Mouse (Mus musculus): ENCODE data around the gene Mybpc2.
A peak's percentile ranks its signal among the peaks of the same experiment; 100 is the strongest.

Gene Mybpc2

DNA sequence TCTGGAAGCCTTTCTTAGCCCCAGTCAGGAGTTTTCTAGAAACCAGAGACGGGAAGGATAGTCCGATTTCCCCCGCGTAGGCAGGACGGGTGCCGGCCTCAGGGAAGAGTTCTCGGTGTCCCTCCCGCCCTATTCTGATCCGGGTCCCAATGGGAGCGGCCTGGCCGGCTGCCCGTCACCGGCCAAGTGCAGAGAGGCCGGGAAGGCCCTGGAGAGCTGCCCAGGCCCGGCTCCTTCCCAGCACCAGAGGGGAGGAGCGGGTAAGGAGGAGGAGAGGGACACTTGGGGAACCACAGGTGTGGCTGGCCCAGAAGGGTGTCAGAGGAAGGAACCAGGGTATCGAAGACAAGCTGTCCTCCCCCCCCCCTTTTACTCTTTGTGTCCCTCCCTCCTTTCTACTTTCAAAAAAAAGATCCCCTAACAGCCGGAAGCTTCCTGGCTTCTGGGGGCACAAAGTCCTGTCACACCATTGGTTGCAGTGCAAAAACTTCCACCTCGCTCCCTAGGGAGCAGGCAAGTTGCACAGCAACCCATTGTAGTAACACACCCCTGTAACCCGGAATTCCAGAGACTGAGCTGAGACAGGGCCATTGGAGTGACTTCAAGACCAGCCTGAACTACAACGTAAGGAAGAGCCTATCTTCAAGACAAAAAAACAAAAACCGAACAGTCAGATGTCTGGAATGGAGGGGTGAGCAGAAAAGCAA is 823 bp upstream of the Mybpc2 start:
- DNase-seq (ENCODE audit: low read depth), result no peak

DNA sequence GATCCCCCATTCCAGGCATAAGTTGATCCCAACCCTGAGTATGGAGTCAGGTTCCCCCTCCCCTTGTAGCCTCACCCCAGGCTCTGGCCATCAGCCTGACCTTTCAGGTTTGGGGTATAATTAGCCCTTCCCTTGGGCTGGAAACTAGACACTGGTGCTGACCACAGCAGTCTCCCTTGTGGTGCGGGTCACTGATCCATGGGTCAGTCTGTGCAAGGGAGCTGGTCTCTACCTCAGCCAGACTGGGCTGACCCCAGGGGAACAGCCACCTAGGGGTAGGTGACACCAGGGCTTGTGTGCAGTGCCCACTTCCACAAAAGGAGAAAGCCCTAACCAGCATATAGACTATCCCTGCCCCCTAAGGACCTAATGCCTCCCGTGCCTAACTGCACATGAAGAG is 1.4 kb downstream of the Mybpc2 start:
- no peak for DNase-seq (ENCODE audit: low read depth)

DNA sequence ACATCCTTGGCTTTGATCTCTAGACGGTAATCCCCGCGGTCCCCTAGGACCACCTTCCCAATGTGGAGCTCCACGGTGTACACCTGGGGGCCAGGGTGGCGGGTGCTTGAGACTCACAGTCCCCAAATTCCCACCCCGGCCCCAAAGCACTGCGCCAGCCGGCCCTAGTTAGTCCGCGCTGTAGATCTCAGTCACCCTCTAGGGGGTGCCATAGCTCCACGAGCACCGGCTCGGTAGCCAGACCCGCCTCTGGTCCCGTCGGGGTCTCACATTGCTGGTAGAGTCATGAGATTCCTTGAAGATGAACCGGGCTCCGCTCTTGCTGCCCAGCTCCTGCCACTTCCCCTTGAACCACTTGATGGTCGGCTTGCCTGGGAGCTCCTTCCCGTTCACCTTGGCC is 2.7 kb downstream of the Mybpc2 start:
- no peak for DNase-seq (ENCODE audit: low read depth)

DNA sequence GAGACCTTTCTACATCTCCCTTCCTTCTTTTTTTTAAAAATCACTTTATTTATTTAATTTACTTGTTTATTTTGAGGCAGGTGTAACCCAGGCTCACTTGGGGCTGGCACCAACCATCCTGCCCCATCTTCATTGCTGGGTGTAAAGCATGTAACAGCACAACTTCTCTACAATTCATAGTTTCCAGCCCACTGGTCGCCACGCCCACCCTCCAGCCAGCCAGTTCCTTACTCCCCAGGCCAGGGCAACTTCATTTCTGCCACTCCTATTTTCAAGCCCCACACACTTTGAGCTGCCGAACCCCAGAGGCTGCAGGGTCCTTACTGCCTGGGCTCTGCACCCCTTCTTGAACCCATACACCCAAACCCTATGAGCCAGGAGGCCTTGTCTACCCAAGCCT is 3.5 kb downstream of the Mybpc2 start:
- DNase-seq (ENCODE audit: low read depth), result no peak

DNA sequence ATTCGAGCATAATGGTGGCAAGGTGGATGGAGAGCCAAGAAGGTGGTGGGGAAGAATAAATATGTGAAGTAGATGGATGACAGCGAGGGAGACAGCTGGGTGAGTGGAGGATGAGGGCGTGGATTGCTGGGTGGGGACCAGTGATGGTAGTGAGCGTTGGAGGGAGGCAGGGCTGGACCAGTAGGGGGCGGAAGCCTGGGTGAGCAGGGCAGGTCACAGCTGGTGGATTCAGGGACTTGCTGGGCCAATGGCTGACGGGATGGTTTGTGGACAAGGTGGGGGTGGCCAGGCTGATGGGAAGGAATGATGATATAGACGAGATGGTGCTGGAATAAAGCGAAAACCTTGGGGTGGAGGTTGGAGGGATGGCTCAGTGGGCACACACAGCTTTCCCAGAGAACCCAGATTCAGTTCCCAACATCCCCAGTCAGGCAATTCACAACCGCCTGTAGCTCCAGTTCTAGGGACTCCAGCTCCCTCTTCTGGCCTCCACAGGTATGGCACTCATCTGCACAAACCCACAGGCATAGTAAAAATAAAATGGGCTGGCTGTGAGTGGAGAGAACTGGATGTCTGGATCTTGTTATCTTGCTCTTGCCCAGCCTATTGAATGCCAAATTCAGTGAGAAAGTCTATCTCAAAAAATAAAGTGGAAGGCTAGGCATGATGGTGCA is 5.1 kb downstream of the Mybpc2 start:
- no peak for DNase-seq (ENCODE audit: low read depth)

DNA sequence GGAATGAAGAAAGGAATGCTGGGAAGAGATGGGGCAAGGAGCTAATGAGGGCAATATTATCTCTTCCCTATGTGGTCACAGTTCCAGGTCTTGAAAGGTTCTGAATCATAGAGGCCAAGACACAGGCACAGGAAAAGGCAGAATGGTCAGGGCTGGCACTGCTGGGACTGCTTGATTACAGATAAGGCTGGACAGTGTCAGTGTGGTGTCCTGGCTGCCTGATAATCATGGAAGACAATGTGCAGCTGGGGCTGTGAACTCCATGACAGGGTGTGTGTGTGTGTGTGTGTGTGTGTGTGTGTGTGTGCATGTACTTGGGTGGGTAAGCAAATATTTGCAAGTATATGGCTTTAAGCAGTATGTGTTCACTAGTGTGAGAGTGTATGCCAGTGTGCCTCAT is 17.0 kb downstream of the Mybpc2 start:
- no peak for DNase-seq (ENCODE audit: low read depth)

DNA sequence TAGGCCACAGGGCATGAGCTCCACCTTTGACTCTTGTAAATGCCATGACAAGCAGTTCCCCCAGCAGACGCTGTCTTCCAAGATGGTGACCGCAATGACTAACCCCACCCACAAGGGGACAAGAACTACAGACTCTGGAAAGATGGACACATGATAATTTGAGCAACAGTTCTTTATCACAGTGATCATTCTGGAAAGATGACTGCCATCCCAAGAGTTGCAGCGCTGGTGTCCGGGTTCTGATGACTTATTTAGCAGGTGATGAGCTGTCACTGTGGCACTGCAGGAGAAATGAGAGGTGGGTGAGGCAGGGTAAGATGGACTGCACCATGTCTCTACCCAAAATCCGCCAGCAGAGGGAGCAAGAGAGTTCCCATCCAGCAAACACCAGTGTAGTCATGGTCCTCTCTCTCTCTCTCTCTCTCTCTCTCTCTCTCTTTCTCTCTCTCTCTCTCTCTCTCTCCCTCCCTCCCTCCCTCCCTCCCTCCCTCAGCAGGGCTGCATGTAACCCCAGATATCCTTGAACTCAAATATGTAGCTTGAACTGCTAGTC is 22.8 kb downstream of the Mybpc2 start:
- DNase-seq (ENCODE audit: low read depth), result peak; percentile 50

DNA sequence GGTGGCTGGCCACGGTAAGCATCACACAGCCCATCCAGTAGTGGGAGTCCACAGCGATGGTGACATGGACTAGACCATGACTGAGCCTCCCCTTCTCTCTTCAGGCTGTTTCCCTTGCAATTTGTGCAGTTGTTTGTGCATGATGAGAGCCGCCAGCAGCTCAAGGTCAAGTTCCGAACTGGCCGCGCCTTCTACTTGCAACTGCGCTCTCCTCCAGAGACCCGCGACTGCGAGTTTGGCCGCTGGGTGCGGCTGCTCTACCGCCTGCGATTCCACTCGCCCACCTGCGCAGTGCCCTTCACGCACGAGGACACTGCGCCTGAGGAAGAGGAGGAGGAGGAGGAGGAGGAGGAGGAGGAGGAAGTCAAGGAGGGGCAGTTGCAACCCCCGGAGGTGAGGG is 24.4 kb downstream of the Mybpc2 start:
- DNase-seq (ENCODE audit: low read depth), result no peak

DNA sequence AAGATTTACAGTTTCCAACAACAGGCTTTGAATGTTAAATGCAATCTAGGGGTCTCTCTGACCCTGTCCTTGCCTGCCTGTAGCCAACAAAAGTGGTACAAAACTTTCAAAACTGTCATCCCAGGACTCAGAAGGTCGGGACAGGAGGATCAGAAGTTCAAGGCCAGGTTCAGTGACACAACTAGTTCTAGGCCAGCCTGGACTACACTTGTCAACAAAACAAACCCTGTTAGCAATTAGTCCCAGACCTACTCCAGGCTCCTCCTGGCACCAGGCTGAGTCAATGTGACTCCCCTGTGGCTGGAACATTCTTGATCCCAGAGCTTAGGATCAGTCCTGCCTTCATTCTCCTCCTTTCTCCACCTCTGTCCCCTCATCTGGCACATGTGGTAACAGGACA is 25.5 kb downstream of the Mybpc2 start:
- no peak for DNase-seq (ENCODE audit: low read depth)

DNA sequence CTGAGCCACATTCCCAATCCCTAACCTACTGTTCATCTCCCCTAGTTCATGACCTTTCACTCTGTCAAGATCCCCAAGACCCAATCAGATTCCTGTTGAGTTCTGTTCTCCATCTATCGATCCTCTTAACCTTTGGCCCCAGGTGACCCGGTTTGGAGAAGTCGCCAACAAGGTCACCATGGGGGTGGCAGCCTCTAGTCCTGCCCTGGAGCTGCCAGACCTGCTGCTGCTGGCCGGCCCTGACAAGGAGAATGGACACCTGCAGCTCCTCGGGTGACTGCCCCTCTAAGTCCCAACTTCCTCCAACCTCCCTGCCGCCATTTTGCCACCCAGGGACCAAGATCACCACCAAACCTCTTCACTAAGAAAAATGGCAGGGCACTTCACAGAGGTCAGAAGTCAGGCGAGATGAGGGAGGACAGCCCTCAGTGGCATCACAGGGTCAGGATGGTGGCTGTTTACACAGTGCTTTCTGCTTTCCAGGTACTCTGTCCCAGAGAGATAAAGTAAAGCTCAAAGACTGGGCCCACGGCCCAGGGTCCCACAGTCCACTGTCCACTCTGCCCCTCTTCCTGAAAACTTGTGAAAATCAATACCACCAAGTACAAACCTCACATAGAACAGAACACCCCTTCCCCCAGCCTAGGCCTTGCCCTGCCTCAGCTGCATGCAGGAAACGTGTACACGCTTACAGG is 26.9 kb downstream of the Mybpc2 start:
- no peak for DNase-seq (ENCODE audit: low read depth)

DNA sequence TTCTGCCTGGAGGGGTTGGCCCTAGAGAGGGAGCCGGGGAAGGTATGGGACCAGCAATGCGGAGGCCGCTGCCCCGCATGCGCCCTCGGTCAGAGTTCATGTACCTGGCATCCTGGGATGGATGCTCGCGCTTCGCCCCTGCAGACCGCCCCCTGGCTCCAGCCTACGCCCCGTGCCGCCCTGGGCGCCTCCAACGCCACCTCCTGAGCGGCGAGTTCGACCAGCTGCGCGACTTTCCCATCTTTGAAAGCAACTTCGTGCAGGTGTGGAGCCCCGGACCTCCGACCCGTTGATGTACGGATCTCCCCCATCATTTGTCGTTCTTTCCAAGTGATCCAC is 27.7 kb downstream of the Mybpc2 start:
- DNase-seq (ENCODE audit: low read depth), result no peak

DNA sequence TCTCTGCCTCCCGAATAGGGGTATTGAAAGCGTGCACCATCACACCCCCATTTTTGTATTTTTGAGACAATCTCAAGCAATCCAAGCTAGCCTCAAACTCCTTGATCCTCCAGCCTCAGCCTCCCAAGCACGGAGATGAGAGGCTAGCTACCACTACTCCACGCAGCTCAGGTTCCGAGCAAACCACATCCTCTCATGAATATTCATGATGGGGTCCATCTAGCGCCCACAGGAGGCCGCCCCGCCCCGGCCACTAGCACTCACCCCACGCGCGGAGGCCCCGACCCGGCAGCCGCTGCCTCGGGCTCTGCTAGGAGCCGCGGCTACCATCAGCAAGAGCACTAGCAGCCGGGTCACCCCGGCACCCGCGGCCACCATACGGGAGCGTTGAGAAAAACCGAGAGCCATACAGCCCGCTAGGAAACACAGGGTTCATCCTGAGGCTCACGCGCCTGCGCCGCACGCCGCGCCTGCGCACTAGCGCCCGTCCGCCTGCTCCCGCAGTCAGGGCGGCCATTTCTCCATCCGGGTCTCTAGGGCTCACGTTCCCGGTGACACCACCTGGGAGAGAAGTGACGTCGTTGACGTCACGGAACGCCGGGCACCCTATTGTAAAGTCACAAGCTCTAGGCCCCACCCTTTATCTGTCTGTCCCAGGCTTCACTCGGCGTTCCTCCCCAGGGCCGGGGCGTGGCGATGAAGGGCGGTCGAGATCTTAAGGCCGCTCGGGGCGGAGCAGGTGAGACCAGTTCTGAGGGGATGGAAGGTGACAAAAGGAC is 28.3 kb downstream of the Mybpc2 start, which contains the start of the genes Emc10 and Fam71e1:
TSS of gene Emc10 (minus strand) at position 538 of the 779 bp plus-strand sequence.
TSS of gene Fam71e1 (plus strand) at position 590 of the 779 bp plus-strand sequence.
- peak; percentile 99 for DNase-seq (ENCODE audit: low read depth)

DNA sequence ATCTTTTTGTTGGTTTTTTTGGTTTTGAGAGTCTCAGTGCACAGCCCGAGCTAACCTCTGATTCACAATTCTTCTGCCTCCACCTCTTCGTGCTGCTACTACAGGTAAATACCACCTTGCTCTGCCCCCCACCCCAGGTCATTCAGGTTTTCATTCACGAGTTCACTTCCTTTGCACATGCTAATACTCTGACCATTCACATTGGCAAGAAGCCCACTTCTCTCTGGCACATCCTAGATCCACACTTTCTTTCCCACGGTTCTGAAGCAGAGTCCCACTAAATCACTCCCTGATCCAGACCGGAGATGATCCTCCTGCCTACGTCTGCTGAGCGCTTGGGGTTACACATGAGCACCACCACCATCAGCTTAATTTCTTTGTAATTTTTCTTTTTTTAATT is 29.4 kb downstream of the Mybpc2 start:
- DNase-seq (ENCODE audit: low read depth), result no peak

DNA sequence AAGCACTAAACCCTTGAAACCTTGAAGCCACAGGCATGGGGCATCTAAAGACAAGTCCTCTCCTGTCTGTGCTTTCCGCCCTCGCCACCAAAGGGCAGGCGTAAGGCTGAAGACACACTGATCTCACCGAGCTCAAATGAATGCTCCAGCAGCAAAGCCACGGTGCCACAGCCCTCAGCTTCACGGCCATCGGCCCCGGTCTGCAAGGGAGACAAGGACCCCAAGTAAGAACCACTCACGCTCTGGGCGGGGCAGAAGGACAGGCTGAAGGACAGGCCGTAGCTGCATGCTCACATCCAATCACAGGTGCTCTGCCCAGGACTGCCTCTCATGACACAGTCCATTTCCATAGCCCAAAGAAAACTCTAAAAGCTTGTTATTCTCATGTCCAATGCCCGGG is 29.8 kb downstream of the Mybpc2 start:
- DNase-seq (ENCODE audit: low read depth), result no peak

DNA sequence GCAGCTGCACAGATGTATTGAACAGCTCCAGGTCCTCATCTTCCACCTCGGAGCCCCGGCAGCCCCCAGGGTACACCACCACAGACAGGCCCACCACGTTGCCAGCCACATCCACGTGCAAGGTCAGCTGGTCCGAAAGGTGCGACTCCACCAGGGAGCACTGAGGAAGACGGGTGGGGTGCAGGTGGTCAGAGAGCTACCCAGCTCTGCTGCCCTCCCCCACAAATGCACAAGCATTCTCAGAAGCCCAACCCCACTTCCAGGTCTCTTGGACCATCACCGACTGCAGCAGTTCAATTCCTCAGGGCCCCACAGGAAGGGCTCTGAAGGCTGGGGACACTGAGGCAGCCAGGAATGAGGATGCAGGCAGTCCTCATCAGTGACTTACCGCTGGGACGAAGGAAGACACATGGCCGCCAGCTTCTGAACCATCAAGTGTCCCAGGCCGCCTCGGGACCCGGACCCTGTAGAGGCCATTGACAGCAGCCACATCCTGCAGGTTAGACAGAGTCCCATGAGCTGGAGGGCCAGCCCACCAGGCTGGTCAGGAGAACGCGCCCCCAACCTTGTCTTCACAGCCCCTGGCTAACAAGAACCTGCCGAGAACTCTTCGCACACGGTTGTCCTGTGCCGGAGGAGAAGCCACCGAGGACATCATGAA is 32.2 kb downstream of the Mybpc2 start:
- no peak for DNase-seq (ENCODE audit: low read depth)

DNA sequence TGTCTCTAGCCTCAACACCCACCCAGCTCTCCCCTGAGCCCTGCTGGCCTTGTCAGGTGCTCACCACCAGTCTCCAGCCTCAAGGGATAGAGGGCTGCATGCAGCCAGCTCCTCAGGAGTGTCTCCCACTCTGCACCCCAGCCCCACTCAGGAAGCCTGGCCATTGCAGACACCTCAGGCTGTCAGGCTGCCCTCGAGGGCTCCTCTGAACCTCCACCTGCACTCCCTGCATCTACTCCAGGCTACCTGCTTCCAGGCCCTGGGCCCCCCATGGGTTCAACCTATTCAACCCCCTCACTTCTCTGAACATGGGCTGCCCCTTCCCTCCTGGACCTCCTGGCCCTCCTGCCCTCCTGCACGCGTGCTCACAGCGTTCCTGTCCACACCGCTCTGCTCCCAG is 33.1 kb downstream of the Mybpc2 start:
- no peak for DNase-seq (ENCODE audit: low read depth)

DNA sequence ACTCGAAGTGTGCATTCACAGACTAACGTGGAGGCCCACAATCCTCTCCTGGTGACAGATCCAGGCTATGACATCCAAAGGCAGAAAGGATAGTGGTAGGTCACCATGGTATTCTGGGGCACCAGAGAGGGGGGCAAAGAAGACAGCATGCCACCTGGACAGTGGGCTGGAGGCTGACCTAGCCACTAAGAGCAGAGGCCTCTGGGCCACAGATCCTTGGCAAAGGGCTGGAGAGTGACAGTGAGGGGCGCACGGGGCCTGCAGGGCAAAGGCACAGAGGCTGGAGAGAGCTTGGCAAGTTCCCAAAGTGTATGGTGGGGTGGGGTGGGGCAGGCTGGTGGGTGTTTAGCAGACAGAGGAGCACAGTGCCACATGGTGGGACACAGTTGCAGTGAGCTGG is 34.2 kb downstream of the Mybpc2 start:
- DNase-seq (ENCODE audit: low read depth), result no peak

DNA sequence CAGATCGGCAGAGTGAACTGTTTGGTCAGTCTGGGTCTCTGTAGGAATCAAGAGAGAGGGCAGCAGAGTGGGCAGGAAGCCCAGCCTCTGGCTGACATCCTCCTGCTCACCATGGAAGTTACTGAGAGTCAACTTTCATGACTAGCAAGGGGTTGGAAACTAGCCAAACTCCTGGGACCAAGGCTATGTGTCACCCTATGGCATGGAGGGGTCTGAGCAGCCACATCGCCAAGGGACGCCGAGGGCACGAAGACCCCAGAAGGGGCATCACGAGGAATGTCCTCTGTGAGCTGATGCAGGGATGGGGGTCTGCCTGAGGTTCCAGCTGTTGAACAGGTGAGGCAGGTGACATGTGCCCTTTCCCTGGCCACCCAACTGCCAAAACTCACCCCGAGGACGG is 35.9 kb downstream of the Mybpc2 start:
- DNase-seq (ENCODE audit: low read depth), result no peak

DNA sequence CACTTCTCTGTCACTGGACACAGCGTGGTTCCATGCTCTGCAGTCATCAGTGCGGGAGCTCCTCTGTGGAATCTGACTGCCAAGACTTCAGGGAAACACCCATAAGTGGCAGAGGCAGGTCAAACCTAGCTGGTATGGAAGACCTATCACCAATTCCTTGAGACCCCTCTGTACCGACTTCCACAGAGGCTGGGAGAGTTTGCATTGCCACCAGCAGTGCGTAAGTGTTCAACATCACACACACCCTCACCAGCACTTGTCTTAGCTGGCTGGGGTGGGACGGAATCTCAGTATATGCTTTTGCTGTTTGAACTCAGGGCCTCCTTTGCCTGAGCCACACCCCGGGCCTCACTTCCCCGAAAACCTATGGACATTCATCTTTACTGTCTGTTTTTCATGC is 36.5 kb downstream of the Mybpc2 start:
- DNase-seq (ENCODE audit: low read depth), result no peak

DNA sequence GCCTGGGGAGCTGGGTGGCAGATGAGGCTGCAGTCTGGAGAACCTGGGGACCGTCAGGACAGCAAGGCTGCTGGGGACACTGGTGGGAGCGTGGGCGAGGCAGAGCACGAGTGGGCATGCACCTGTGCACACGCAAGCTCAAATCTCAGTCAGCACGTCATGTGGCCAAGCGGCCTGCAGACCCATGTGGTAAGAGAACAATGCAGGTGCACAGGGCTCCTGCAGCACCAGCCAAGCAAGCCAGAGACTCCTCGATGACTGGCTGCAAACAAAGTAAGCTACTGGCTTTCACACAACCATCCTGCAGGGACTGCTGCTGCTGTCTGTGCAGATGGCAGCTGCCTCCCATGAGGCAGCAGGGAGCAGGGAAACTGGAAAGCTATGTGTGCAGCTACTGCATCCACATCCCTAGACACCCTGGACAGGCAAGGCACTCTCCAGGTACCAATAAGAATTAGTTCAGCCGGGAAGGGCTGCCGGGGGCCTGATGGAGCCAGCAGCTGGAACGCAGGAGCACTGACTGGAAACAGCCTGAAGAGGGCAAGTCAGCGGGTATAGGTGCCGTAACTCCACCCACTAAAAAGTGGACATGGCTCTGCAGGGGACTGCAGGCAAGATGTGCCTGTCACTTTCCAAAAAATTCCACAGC is 37.4 kb downstream of the Mybpc2 start:
- DNase-seq (ENCODE audit: low read depth), result no peak

DNA sequence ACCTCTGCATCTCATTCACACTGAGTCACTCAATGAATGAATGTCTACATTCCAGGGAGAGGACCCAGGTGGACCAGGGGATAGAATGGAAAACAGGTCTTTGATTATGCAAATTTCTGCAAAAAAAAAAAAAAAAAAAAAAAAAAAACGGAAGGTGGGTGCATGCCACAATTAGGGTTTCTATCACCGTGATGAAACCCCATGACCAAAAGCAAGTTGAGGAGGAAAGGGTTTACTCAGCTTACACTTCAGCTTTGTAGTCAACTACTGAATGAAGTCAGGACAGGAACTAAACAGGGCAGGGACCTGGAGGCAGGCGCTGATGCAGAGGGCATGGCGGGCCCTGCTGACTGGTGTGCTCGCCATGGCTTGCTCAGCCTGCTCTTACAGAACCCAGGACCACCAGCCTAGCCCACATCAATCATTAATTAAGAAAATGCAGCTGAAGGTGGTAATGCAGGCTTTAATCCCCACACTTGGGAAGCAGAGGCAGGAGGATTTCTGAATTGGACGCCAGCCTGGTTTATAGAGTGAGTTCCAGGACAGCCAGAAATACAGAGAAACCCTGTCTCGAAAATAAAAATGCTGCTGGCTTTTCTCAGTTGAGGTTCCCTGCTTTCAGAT is 38.8 kb downstream of the Mybpc2 start:
- DNase-seq (ENCODE audit: low read depth), result no peak
